Mouse (Mus musculus): ENCODE measurements around the gene Ece1.

The Ece1 gene

GRCm38 (mm10) chr4:137882663-137883062 lies 20.6 kb downstream of the Ece1 start:
- DNase-seq (ENCODE audit: low spot score in 2 of 2), result peak in 1 of 2 experiments; percentile 60

GRCm38 (mm10) chr4:137883513-137884150 lies 21.6 kb downstream of the Ece1 start:
- DNase-seq (ENCODE audit: low spot score in 2 of 2), result no peak

- DNase-seq (ENCODE audit: low spot score in 2 of 2), result no peak
Observed at GRCm38 (mm10) chr4:137887337-137887992, 25.4 kb downstream of the Ece1 start.

- no peak for DNase-seq (ENCODE audit: low spot score in 2 of 2)
Observed at GRCm38 (mm10) chr4:137887993-137888388, 26.0 kb downstream of the Ece1 start.

- DNase-seq (ENCODE audit: low spot score in 2 of 2), result peak; percentile 73 to 79
Observed at GRCm38 (mm10) chr4:137890596-137890995, 28.6 kb downstream of the Ece1 start.

- DNase-seq (ENCODE audit: low spot score in 2 of 2), result peak; percentile 47 to 56
Observed at GRCm38 (mm10) chr4:137891553-137892145, 29.6 kb downstream of the Ece1 start.

- DNase-seq (ENCODE audit: low spot score in 2 of 2), result no peak
Observed at GRCm38 (mm10) chr4:137892713-137893242, 30.7 kb downstream of the Ece1 start.

- no peak for DNase-seq (ENCODE audit: low spot score in 2 of 2)
Observed at GRCm38 (mm10) chr4:137896612-137897297, 34.7 kb downstream of the Ece1 start.

GRCm38 (mm10) chr4:137897298-137897612 lies 35.2 kb downstream of the Ece1 start:
- peak; percentile 72 to 86 for DNase-seq (ENCODE audit: low spot score in 2 of 2)

GRCm38 (mm10) chr4:137898490-137898889 lies 36.5 kb downstream of the Ece1 start:
- DNase-seq (ENCODE audit: low spot score in 2 of 2), result no peak

- DNase-seq (ENCODE audit: low spot score in 2 of 2), result no peak
Observed at GRCm38 (mm10) chr4:137902268-137902667, 40.2 kb downstream of the Ece1 start.

GRCm38 (mm10) chr4:137902873-137903272 lies 40.8 kb downstream of the Ece1 start:
- DNase-seq (ENCODE audit: low spot score in 2 of 2), result no peak

- no peak for DNase-seq (ENCODE audit: low spot score in 2 of 2)
Observed at GRCm38 (mm10) chr4:137904956-137905551, 43.0 kb downstream of the Ece1 start.

- peak; percentile 53 to 72 for DNase-seq (ENCODE audit: low spot score in 2 of 2)
Observed at GRCm38 (mm10) chr4:137907979-137908378, 45.9 kb downstream of the Ece1 start.

GRCm38 (mm10) chr4:137908489-137908888 lies 46.5 kb downstream of the Ece1 start:
- DNase-seq (ENCODE audit: low spot score in 2 of 2), result no peak

- no peak for DNase-seq (ENCODE audit: low spot score in 2 of 2)
Observed at GRCm38 (mm10) chr4:137908915-137909314, 46.9 kb downstream of the Ece1 start.

- no peak for DNase-seq (ENCODE audit: low spot score in 2 of 2)
Observed at GRCm38 (mm10) chr4:137909471-137909870, 47.4 kb downstream of the Ece1 start.

- DNase-seq (ENCODE audit: low spot score in 2 of 2), result peak in 1 of 2 experiments; percentile 21
Observed at GRCm38 (mm10) chr4:137910382-137911009, 48.5 kb downstream of the Ece1 start.

- no peak for DNase-seq (ENCODE audit: low spot score in 2 of 2)
Observed at GRCm38 (mm10) chr4:137911657-137912056, 49.6 kb downstream of the Ece1 start.

GRCm38 (mm10) chr4:137912768-137913305 lies 50.8 kb downstream of the Ece1 start:
- peak; percentile 38 to 45 for DNase-seq (ENCODE audit: low spot score in 2 of 2)
